Mouse (Mus musculus) left cerebral cortex, adult 9 months (tissue): ENCODE data around the gene Hdac5.

Experiments used
- DNase-seq, 2 experiments: peaks; one replicate each; pipeline ENCODE4 v3.0.0; 2022; ENCODE audit warnings: low spot score in 2 of 2

The Hdac5 gene

GRCm38 (mm10) chr11:102215511-102215910, 14.5 kb downstream of the Hdac5 start:
- DNase-seq, result no peak

- DNase-seq, result no peak
Observed at GRCm38 (mm10) chr11:102214430-102215156, 15.4 kb downstream of the Hdac5 start.

- DNase-seq, result no peak
Observed at GRCm38 (mm10) chr11:102211936-102212341, 18.0 kb downstream of the Hdac5 start.

GRCm38 (mm10) chr11:102211011-102211410, 19.0 kb downstream of the Hdac5 start:
- DNase-seq, result no peak

- no peak for DNase-seq
Observed at GRCm38 (mm10) chr11:102210185-102210584, 19.8 kb downstream of the Hdac5 start.

GRCm38 (mm10) chr11:102209742-102210141, 20.2 kb downstream of the Hdac5 start:
- DNase-seq, result no peak

GRCm38 (mm10) chr11:102208846-102209245, 21.1 kb downstream of the Hdac5 start:
- no peak for DNase-seq

GRCm38 (mm10) chr11:102207825-102208777, 21.9 kb downstream of the Hdac5 start:
- DNase-seq, result no peak

- DNase-seq, result no peak
Observed at GRCm38 (mm10) chr11:102206481-102206880, 23.5 kb downstream of the Hdac5 start.

GRCm38 (mm10) chr11:102201408-102201821, 28.6 kb downstream of the Hdac5 start:
- peak; percentile 66 to 71 for DNase-seq

GRCm38 (mm10) chr11:102199856-102200255, 30.1 kb downstream of the Hdac5 start:
- DNase-seq, result no peak

- no peak for DNase-seq
Observed at GRCm38 (mm10) chr11:102198245-102198644, 31.7 kb downstream of the Hdac5 start.

GRCm38 (mm10) chr11:102196018-102196797, 33.8 kb downstream of the Hdac5 start:
- DNase-seq, result peak in 1 of 2 experiments; percentile 59

- DNase-seq, result no peak
Observed at GRCm38 (mm10) chr11:102193657-102194440, 36.1 kb downstream of the Hdac5 start.

- no peak for DNase-seq
Observed at GRCm38 (mm10) chr11:102190848-102191247, 39.1 kb downstream of the Hdac5 start.

GRCm38 (mm10) chr11:102189461-102190436, 40.2 kb downstream of the Hdac5 start, which contains the start of gene G6pc3:
Gene G6pc3 (plus strand): TSS chr11:102189620.
- DNase-seq, result peak; percentile 85 to 95

GRCm38 (mm10) chr11:102188980-102189379, 41.0 kb downstream of the Hdac5 start:
- no peak for DNase-seq

- DNase-seq, result no peak
Observed at GRCm38 (mm10) chr11:102186235-102186634, 43.7 kb downstream of the Hdac5 start.

- no peak for DNase-seq
Observed at GRCm38 (mm10) chr11:102185677-102186076, 44.3 kb downstream of the Hdac5 start.
